Mouse (Mus musculus): ENCODE results near the gene Trim25. TPM values are rescaled to one million over a fixed set of nuclear protein-coding genes. Genes with fewer than 3 reads are reported as not detected.
A peak's percentile ranks its signal among the peaks of the same experiment; 100 is the strongest.
"Not testable (repeated sequence)": the region's sequence is repeated elsewhere in the genome, so short reads cannot be mapped to it uniquely, and the experiment has no call there.

Trim25 gene
- total RNA-seq, 2 experiments from 2014 or later: 3.2 to 4.8 TPM

GRCm38 (mm10) chr11:89012241-89012640 lies 13.1 kb downstream of the Trim25 start:
- no peak for DNase-seq (ENCODE audit: low spot score in 2 of 2)
- intact Hi-C loops (cut with DNase I): no loop called here

GRCm38 (mm10) chr11:89017514-89018182 lies 18.5 kb downstream of the Trim25 start:
- intact Hi-C loops (cut with DNase I): no loop called here
- no peak for DNase-seq (ENCODE audit: low spot score in 2 of 2)

GRCm38 (mm10) chr11:89020681-89021305 lies 21.6 kb downstream of the Trim25 start:
- no peak for DNase-seq (ENCODE audit: low spot score in 2 of 2)
- intact Hi-C loops (cut with DNase I): no loop called here

- no peak for DNase-seq (ENCODE audit: low spot score in 2 of 2)
- intact Hi-C loops (cut with DNase I): no loop called here
Measured at GRCm38 (mm10) chr11:89021687-89022086, 22.5 kb downstream of the Trim25 start.

DNA sequence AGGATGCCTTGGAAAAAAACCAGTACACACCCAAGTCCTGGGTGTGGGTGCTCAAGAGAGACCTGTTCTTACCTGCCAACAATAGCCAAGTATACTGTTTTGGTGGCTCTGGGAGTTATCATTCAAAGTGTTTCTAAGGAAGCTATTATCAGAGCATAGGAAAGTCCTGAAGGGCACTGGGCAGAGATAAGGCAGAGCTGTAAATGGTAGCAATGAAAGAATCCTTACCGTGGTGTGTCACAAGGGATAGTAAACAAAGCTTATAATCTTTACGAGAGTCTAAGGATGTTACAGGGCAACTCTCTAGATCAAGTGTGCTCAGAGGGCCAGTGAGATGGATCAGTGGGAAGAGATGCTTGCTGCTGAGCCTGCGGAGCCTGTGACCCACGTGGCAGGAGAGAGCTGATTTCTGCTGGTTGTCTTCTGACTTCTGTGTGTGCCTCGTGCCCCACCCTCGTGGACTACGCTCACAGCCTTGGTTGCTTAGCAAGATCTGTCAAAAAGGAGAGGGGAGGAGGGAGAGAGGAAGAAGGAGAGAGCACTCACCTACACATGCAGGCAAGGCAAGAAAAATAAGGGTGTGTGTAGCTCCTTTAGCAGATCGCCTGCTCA lies 23.1 kb downstream of the Trim25 start:
- intact Hi-C loops (cut with DNase I): no loop called here

DNA sequence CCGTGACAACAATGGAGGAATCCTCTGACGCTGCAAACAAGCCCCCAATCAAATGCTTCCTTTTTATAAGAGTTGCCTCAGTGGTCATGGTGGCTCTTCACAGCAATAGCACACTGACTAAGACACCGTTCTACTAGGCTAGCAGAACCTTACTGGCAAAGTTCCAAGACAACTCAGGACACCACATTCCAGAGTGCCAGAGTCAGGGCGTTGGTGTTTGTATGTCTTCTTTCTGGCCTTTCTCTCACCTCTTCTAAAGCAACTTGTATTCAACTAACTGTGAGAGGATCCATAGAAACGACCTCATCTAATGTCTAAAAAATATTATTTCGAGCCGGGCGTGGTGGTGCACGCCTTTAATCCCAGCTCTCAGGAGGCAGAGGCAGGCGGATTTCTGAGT lies 24.3 kb downstream of the Trim25 start:
- DNase-seq (ENCODE audit: low spot score in 2 of 2): no peak
- intact Hi-C loops (cut with DNase I): no loop called here

More for the DNA sequence above, 23.1 kb downstream of the Trim25 start:
- peak in 1 of 2 experiments; percentile 18 for DNase-seq (ENCODE audit: low spot score in 2 of 2)

- intact Hi-C loops (cut with DNase I): no loop called here
- peak; percentile 40 to 57 for DNase-seq (ENCODE audit: low spot score in 2 of 2)
Measured at GRCm38 (mm10) chr11:89024181-89024881, 25.2 kb downstream of the Trim25 start.

DNA sequence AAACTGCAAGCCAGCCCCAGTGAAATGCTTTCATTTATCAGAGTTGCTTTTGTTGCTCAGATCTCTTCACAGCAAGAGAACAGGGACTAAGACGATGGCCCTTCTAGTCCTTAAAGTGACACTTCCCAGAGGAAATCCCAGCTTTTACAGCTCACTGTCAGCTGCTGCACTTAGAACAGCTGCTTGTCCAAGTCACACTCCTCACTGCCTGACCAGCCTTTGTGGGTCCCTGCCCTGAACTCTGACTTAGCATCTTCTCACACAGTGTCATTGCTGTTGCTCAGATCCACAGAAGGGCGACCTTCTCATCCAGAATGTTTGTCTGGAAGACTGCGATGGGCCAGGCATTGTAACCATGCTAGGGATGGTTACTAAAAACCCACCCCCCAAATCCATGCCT lies 26.4 kb downstream of the Trim25 start:
- intact Hi-C loops (cut with DNase I): no loop called here
- DNase-seq (ENCODE audit: low spot score in 2 of 2): no peak

DNA sequence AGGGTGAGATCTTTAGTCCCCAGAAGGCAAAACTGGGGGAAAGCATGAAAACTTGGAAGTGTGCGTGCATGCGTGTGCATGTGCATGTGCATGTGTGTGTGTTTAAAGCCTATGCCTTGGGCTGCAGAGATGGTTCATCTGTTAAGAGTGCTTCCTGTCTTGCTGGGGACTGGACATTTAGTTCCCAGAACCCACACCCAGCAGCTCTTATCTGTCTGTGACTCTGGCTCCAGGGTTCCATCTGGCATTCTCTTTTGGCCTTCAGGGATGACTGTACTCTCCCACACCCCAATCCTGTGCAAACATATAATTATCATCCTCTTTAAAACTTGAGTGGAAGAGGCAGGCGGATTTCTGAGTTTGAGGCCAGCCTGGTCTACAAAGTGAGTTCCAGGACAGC lies 26.9 kb downstream of the Trim25 start:
- intact Hi-C loops (cut with DNase I): no loop called here

DNA sequence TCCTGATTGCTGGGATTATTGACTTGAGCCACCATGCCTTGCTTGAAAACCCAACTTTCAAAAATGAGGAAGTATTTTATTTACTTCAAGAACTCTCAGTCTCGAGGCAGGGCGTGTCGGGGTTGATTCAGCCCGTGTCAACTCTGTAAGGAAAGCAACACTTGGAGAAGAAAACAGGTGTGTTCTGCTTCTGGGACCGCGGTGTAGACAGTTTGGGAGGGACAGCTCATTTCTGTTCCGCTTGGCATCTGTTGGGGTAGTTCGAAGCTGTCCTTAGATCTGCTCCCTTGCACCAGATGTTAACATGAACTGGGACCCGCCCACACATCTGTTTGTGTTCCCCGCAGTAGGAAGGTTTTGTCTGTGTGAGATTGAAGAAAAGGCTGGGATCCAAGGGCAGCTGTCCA lies 28.8 kb downstream of the Trim25 start:
- DNase-seq (ENCODE audit: low spot score in 2 of 2): no peak
- intact Hi-C loops (cut with DNase I): no loop called here

More for the DNA sequence above, 26.9 kb downstream of the Trim25 start:
- DNase-seq (ENCODE audit: low spot score in 2 of 2): no peak

DNA sequence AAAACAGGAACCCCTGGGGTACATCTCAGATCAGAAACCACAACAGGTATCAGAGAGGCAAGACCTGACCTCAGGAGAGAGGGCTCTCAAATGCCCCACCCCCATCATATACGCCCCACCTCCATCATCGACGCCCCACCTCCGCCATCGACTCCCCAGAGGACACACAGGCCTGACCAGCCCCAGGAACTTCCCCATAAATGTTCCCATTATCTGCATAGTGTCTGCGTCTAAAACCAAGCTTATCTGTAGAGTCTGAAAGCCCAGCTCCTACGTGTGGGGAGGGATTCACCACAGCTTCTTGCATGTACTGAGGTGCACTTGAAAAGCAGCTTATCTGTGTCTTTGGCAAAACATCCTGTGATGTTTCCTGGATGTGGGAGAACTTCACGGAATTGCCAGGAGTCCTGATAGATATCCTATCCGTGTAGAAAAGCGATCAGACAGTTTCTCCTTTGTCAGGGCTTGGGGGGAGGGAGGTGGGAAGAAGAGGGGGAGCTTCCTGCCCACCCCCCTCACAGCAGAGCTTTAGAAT lies 29.8 kb downstream of the Trim25 start:
- DNase-seq (ENCODE audit: low spot score in 2 of 2): no peak
- intact Hi-C loops (cut with DNase I): no loop called here

DNA sequence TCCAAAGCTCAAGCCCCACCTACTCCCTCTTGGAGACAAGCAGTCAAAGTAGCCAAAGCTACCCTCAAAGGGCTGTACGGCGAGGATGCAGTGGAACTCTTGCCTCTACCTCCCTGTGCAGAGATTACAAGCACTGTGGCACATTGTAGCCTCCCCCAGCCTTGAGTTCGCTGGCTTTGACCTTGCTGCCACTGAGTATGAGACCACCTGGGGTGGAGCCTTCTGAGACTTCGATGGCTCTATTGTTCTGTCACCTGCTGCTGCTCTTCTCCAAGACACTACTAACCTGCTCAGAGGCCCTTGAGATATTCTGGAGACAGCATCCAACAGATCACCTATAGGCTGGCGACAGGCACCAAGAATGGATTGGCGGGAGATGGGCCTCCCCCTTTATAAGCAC lies 31.4 kb downstream of the Trim25 start:
- intact Hi-C loops (cut with DNase I): no loop called here
- DNase-seq (ENCODE audit: low spot score in 2 of 2): no peak

DNA sequence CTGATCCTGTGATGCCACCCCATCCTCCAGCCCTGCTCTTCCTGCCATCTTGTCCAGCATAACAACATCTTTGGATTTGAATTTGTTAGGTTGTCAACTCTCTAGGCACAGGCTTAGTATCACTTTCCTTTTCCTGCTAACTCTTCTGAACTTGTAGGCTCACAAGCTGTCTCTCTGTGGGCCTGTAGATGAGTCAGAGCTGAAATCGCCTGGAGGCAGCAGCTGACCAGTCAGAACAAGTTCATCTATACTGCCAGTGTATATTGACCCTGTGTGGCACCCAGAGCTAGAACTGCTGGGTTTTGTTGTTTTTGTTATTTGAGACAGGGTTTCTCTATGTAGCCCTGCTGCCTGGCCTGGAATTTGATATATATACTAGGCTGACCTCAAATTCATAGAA lies 32.0 kb downstream of the Trim25 start:
- intact Hi-C loops (cut with DNase I): no loop called here
- no peak for DNase-seq (ENCODE audit: low spot score in 2 of 2)

- DNase-seq (ENCODE audit: low spot score in 2 of 2): no peak
- intact Hi-C loops (cut with DNase I): no loop called here
Measured at GRCm38 (mm10) chr11:89034592-89034991, 35.4 kb downstream of the Trim25 start.

DNA sequence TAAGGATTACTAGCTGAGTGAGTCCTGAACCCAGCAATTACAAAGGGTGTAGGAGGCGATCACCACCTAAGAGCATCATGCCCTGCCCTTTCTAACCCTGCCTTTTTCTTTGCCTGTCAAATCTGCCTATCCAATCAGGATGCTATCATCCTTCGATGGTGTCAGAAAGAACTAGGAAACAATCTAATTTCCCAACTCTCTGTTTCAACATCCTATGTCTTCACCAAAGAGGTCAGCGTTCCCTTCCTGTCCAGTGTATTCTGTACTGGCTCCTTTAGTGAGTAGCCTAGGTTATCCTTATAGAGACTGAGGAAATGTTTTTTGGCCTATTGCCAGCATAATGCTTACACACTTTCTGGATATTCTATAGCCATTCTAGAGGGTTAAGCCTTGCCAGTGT lies 36.4 kb downstream of the Trim25 start:
- intact Hi-C loops (cut with DNase I): loop anchor here (5.0 kb wide), 1 partner anchor 38 kb away; the partner anchor contains the start of gene Trim25
- DNase-seq (ENCODE audit: low spot score in 2 of 2): no peak

DNA sequence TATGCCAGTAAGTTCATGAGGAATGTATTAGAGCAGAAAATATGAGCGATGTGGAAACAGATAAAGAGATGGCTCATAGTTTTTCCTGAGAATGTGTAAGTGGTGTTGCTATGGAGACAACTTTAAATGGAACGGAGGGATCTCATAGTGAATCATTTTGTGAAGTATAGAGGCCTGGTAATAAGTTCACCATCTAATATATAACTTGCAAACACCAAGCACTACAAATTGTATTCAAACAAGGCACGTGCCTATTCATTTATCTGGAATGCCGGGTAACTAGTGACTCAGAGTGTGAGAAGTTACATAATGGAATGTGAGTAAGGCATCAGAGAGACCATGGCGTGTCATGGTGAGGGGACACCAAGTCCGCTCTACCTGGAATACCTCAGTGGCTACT lies 39.3 kb downstream of the Trim25 start:
- no peak for DNase-seq (ENCODE audit: low spot score in 2 of 2)
- intact Hi-C loops (cut with DNase I): loop anchor here (5.0 kb wide), 1 partner anchor 41 kb away; the partner anchor contains the start of gene Trim25

- intact Hi-C loops (cut with DNase I): loop anchor here (5.0 kb wide), 1 partner anchor 42 kb away; the partner anchor contains the start of gene Trim25
- peak; percentile 55 to 64 for DNase-seq (ENCODE audit: low spot score in 2 of 2)
Measured at GRCm38 (mm10) chr11:89039325-89039724, 40.1 kb downstream of the Trim25 start.

DNA sequence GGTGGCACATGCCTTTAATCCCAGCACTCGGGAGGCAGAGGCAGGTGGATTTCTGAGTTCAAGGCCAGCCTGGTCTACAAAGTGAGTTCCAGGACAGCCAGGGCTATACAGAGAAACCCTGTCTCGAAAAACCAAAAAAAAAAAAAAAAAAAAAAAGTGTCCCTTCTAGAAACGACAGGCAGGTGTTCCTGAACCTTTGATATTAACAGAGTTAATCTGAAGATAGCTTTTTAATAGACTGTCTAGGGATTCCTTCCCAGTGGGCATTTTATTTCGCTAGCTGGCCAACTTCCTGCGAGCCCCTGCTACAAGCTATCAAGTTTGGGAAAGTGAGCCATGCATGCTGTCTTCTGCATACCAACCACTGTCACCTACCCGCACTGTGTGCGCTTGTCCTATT lies 41.9 kb downstream of the Trim25 start:
- intact Hi-C loops (cut with DNase I); DNase-seq (ENCODE audit: low spot score in 2 of 2): not testable (repeated sequence)

GRCm38 (mm10) chr11:89043046-89043445 lies 43.9 kb downstream of the Trim25 start:
- DNase-seq (ENCODE audit: low spot score in 2 of 2): no peak
- intact Hi-C loops (cut with DNase I): no loop called here

- intact Hi-C loops (cut with DNase I); DNase-seq (ENCODE audit: low spot score in 2 of 2): not testable (repeated sequence)
Measured at GRCm38 (mm10) chr11:89045501-89045900, 46.3 kb downstream of the Trim25 start.
